Mouse (Mus musculus): ENCODE measurements around the gene Trio. TPM values are rescaled to one million over a fixed set of nuclear protein-coding genes. Genes with fewer than 3 reads are reported as not detected.

The Trio gene
- total RNA-seq, 2 experiments from 2014 or later = 35.1 to 37.2 TPM

- intact Hi-C loops (cut with DNase I; ENCODE audit: low total_unique reads) = no loop called here
- DNase-seq = no peak
Observed at GRCm38 (mm10) chr15:27826886-27827285, 198.8 kb downstream of the Trio start.

- no peak for DNase-seq
- intact Hi-C loops (cut with DNase I; ENCODE audit: low total_unique reads) = no loop called here
Observed at GRCm38 (mm10) chr15:27826048-27826637, 199.5 kb downstream of the Trio start.

GRCm38 (mm10) chr15:27825390-27825789, 200.3 kb downstream of the Trio start:
- intact Hi-C loops (cut with DNase I; ENCODE audit: low total_unique reads) = no loop called here
- no peak for DNase-seq

GRCm38 (mm10) chr15:27823581-27823980, 202.1 kb downstream of the Trio start:
- intact Hi-C loops (cut with DNase I; ENCODE audit: low total_unique reads) = loop anchor here (5.0 kb wide), 1 partner anchor 71 kb away; no protein-coding TSS in a partner anchor
- DNase-seq = no peak

DNA sequence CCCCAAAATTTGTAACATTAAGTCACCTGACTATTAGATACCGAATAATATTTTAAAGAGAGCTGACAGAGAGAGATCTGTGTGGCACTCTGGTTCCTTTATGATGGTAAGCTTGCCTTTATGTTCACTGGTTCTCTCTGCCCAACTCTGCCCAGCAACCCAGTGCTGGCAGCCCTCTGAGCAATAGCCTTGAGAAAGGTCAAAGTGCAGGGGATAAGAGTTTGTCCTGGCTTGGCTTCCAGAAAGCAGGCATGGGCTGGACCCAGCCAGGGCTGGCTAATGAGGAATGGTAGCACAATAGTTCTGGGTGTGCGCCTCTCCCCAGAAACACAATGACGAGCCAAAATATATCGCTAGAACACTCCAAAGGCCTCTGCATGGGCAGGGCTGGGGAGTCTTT, 203.2 kb downstream of the Trio start:
- DNase-seq = no peak
- intact Hi-C loops (cut with DNase I; ENCODE audit: low total_unique reads) = loop anchor here (5.0 kb wide), 1 partner anchor 70 kb away; no protein-coding TSS in a partner anchor

DNA sequence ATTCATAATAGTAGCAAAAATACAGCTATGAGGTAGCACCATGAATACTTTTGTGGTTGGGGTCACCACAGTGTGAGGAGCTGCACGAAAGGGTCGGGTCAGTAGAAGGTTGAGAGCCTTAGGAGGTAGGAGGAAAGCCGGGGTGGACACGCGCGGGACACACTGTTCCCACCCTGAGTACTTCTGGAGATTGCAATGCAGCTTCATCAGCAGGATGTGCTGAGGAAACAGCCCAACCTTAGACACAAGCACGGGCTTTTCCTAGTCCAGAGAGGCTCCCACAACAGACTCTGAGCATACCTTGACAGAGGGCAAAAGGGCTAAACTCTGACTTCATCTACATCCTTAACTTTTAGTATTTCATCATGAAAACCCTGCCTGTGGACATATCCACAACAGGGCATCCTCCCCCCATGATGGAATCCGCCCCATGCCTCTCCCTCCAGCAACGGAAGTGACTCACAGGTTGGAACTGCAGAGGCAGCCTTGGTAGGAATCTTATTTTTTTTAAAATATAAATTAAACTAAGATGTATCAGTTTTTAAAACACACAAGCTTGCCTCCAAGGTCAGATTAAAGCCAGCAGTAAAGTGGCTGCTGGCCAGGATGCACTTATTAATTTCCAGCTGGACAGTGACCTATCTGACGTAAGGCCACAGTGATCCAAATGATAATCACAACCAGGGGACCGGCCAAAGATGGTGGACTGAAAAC, 203.8 kb downstream of the Trio start:
- intact Hi-C loops (cut with DNase I; ENCODE audit: low total_unique reads) = loop anchor here (5.0 kb wide), 1 partner anchor 70 kb away; no protein-coding TSS in a partner anchor
- peak; percentile 19 for DNase-seq

GRCm38 (mm10) chr15:27817096-27817495, 208.6 kb downstream of the Trio start:
- intact Hi-C loops (cut with DNase I; ENCODE audit: low total_unique reads) = no loop called here
- DNase-seq = no peak

- peak; percentile 27 for DNase-seq
- intact Hi-C loops (cut with DNase I; ENCODE audit: low total_unique reads) = no loop called here
Observed at GRCm38 (mm10) chr15:27814677-27815391, 210.8 kb downstream of the Trio start.

DNA sequence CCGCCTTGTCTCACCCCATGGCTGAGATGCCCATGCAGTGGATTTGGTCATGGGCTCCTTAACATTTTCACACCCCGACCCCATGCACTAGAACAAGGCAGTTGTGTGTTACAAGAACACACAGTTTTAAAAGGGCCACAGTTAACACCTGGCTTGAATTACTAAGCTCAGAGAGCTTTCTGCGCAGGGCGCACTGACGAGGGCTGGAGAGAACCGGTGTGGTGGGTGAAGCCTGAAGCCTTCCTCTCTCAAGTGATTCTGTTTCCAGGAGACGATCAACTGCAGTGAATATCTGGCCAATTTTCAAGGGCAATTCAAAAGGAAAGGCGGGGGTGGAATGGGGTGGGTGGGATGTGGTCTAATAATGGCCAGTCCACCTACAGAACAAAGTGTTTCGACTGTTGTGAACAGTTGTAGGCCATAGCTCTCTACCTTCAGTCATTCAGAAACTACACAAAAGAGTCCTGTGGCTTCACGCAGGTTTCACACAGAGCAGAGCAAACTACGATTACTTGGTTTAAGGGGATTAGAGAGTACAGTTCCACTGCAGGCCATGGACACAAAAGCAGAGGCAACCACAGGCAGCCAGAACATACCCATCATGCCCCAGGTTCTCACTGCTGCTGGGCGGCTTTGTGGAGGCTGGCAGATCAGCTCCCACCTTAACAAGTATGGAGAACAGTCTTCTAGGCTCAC, 214.7 kb downstream of the Trio start:
- no peak for DNase-seq
- intact Hi-C loops (cut with DNase I; ENCODE audit: low total_unique reads) = no loop called here

DNA sequence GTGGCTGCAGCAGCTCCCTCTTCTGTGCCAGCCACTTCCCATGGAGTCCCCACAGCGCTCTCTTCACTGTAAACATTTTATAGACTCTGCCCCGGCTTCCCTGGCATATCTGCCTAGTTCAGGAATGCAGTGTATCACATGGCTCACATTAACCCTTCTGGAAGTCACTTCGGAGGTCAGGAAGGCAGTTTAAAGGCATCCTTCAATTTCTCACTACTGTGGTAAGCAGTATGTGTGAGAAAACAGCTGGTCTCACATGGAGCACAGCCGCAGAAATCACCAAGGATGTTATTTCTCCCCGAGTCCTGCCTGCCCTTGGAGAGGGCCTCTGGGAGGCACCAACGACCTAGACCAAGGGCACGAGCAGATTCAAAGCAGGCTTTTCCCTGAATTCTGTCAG, 215.4 kb downstream of the Trio start:
- DNase-seq = no peak
- intact Hi-C loops (cut with DNase I; ENCODE audit: low total_unique reads) = no loop called here

- DNase-seq = peak; percentile 61
- intact Hi-C loops (cut with DNase I; ENCODE audit: low total_unique reads) = no loop called here
Observed at GRCm38 (mm10) chr15:27808596-27809276, 216.9 kb downstream of the Trio start.

- DNase-seq = no peak
- intact Hi-C loops (cut with DNase I; ENCODE audit: low total_unique reads) = loop anchor here (2.0 kb wide), 1 partner anchor 43 kb away; no protein-coding TSS in a partner anchor
Observed at GRCm38 (mm10) chr15:27806219-27806618, 219.4 kb downstream of the Trio start.

DNA sequence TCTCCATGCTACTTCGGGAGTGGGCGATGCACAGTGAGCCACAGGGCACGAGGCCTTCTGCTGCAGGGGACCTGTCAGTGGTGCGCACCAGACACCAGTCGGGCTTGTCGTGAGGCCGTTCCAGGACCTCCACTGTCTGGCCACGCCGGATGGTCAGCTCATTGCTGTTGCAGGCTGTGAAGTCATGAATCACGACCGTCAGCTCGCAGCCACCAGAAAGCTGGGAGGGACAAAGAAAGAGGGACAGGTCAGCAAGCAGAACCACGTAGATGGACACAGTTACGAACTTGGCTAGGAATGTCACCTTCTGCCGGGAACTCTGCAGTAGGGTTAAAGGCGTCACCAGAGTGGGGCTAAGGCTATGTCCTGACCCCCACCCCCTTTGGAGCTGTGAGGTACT, 220.0 kb downstream of the Trio start:
- intact Hi-C loops (cut with DNase I; ENCODE audit: low total_unique reads) = loop anchor here (2.0 kb wide), 1 partner anchor 43 kb away; no protein-coding TSS in a partner anchor
- DNase-seq = no peak

DNA sequence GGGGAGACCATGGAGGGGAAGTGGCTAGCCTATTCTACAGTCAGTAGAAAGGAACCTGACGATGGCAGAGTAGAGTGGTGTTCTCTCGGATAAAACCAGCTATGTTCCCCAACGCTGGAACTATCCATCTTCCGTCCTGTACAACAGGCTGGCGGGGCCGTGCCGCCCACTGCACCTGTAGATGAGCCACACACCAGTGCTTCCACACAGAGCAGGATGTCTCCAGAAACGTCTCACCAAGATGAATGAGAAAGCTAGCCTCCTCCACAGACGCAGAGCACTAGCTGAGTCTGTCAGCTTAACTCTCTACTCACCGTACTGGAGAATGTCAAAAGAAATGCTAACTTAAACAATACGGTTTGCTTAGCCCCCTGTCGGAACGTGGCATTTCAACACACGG, 221.2 kb downstream of the Trio start:
- DNase-seq = no peak
- intact Hi-C loops (cut with DNase I; ENCODE audit: low total_unique reads) = no loop called here

DNA sequence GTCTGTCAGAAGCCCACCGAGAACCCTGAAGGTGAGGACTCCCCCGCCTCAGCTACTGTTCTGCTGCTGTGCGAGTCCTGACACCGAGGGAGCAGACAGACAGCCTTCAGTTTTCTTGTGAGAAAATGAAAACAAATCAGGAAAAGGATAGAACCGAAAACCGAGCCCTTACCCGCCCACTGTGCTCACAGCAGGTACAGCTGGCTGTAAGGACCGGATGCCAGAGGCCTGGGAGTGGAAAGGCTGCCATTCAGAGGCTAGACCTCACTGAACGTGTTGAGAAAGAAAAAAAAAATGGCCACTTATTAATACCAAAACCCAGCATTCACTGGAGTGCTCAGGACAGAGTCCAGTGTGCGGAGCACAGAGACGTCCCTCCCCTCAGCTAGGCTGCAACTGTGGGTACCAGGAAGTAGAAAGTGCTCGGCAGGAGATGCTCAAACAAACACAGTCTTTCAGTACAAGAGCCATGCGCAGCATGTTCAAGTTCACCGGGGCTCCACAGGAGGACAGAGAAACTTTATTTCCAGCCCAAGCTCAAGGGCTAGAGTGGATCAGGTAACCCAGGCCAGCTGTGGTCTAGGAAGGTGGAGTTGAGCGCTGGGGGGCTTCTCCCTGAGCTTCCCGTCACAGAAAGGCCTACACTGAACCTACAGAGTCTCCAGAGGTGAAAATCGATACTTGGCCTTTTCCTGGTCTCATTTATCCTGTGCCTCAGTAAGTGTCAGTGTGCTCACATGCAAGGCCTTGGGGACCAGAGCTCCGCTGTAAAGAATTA, 221.9 kb downstream of the Trio start:
- intact Hi-C loops (cut with DNase I; ENCODE audit: low total_unique reads) = no loop called here
- DNase-seq = no peak

- no peak for DNase-seq
- intact Hi-C loops (cut with DNase I; ENCODE audit: low total_unique reads) = no loop called here
Observed at GRCm38 (mm10) chr15:27802243-27802642, 223.4 kb downstream of the Trio start.

GRCm38 (mm10) chr15:27801177-27801576, 224.5 kb downstream of the Trio start:
- intact Hi-C loops (cut with DNase I; ENCODE audit: low total_unique reads) = no loop called here
- DNase-seq = no peak

GRCm38 (mm10) chr15:27797480-27798155, 228.0 kb downstream of the Trio start:
- DNase-seq = no peak

More at GRCm38 (mm10) chr15:27797480-27798155, 228.0 kb downstream of the Trio start:
- intact Hi-C loops (cut with DNase I; ENCODE audit: low total_unique reads) = no loop called here
